Mouse (Mus musculus): ENCODE results near the gene Mypn. TPM values are rescaled to one million over a fixed set of nuclear protein-coding genes. Genes with fewer than 3 reads are reported as not detected.

Mypn gene
- polyA plus RNA-seq, 1 experiment from 2014 or later = not detected

- WGBS = 74% methylated on average over 5 of the region's 5 CpGs
- Histone ChIP-seq H3K4me3 (no peak overlapping the region), H3K27ac (replicated peaks) (no peak overlapping the region), H3K9me3 (no peaks in the 10 kb centered on the region), H3K27me3 (replicated peaks; ENCODE audit: low read depth, poor library complexity, severe bottlenecking) (no peaks in the 10 kb centered on the region), H3K4me1 (no peaks in the 10 kb centered on the region), H3K36me3 (replicated peaks) (no peaks in the 10 kb centered on the region)
- no peak for DNase-seq (ENCODE audit: low spot score)
Measured at GRCm38 (mm10) chr10:63182177-63182768, 21.5 kb downstream of the Mypn start.

- Histone ChIP-seq H3K9me3 (no peaks in the 10 kb centered on the region), H3K27ac (replicated peaks) (no peak overlapping the region), H3K4me3 (no peak overlapping the region), H3K27me3 (replicated peaks; ENCODE audit: low read depth, poor library complexity, severe bottlenecking) (no peaks in the 10 kb centered on the region), H3K4me1 (no peaks in the 10 kb centered on the region), H3K36me3 (replicated peaks) (no peaks in the 10 kb centered on the region)
- 72% methylated on average over 1 of the region's 1 CpGs for WGBS
- no peak for DNase-seq (ENCODE audit: low spot score)
Measured at GRCm38 (mm10) chr10:63181166-63181565, 22.6 kb downstream of the Mypn start.

GRCm38 (mm10) chr10:63179524-63179923, 24.2 kb downstream of the Mypn start:
- WGBS = 79% methylated on average over 10 of the region's 10 CpGs
- Histone ChIP-seq H3K9me3 (no peaks in the 10 kb centered on the region), H3K36me3 (replicated peaks) (no peaks in the 10 kb centered on the region), H3K4me1 (no peaks in the 10 kb centered on the region), H3K4me3 (no peak overlapping the region), H3K27ac (replicated peaks) (no peak overlapping the region), H3K27me3 (replicated peaks; ENCODE audit: low read depth, poor library complexity, severe bottlenecking) (no peaks in the 10 kb centered on the region)
- no peak for DNase-seq (ENCODE audit: low spot score)

GRCm38 (mm10) chr10:63178318-63178717, 25.4 kb downstream of the Mypn start:
- no peak for DNase-seq (ENCODE audit: low spot score)
- H3K4me3 ChIP-seq = no peak overlapping the region
- H3K27me3 ChIP-seq (replicated peaks; ENCODE audit: low read depth, poor library complexity, severe bottlenecking) = no peaks in the 10 kb centered on the region
- H3K36me3 ChIP-seq (replicated peaks) = no peaks in the 10 kb centered on the region
- no peak overlapping the region for H3K27ac ChIP-seq (replicated peaks)
- WGBS = 93% methylated on average over 2 of the region's 2 CpGs
- H3K9me3 ChIP-seq = no peaks in the 10 kb centered on the region
- no peaks in the 10 kb centered on the region for H3K4me1 ChIP-seq

GRCm38 (mm10) chr10:63177286-63178140, 26.2 kb downstream of the Mypn start:
- WGBS = 82% methylated on average over 21 of the region's 21 CpGs
- Histone ChIP-seq H3K27ac (replicated peaks) (no peak overlapping the region), H3K27me3 (replicated peaks; ENCODE audit: low read depth, poor library complexity, severe bottlenecking) (no peaks in the 10 kb centered on the region), H3K36me3 (replicated peaks) (no peaks in the 10 kb centered on the region), H3K9me3 (no peaks in the 10 kb centered on the region), H3K4me3 (no peak overlapping the region), H3K4me1 (no peaks in the 10 kb centered on the region)
- DNase-seq (ENCODE audit: low spot score) = no peak

- 92% methylated on average over 8 of the region's 8 CpGs for WGBS
- no peak overlapping the region for H3K4me3 ChIP-seq
- H3K4me1 ChIP-seq = no peaks in the 10 kb centered on the region
- no peaks in the 10 kb centered on the region for H3K36me3 ChIP-seq (replicated peaks)
- DNase-seq (ENCODE audit: low spot score) = no peak
- H3K9me3 ChIP-seq = no peaks in the 10 kb centered on the region
- no peaks in the 10 kb centered on the region for H3K27me3 ChIP-seq (replicated peaks; ENCODE audit: low read depth, poor library complexity, severe bottlenecking)
- no peak overlapping the region for H3K27ac ChIP-seq (replicated peaks)
Measured at GRCm38 (mm10) chr10:63176471-63176931, 27.3 kb downstream of the Mypn start.

GRCm38 (mm10) chr10:63172089-63172488, 31.7 kb downstream of the Mypn start:
- 84% methylated on average over 3 of the region's 3 CpGs for WGBS
- no peak overlapping the region for H3K27ac ChIP-seq (replicated peaks)
- no peaks in the 10 kb centered on the region for H3K4me1 ChIP-seq
- no peaks in the 10 kb centered on the region for H3K36me3 ChIP-seq (replicated peaks)
- DNase-seq (ENCODE audit: low spot score) = no peak
- H3K27me3 ChIP-seq (replicated peaks; ENCODE audit: low read depth, poor library complexity, severe bottlenecking) = no peaks in the 10 kb centered on the region
- H3K9me3 ChIP-seq = no peaks in the 10 kb centered on the region
- no peak overlapping the region for H3K4me3 ChIP-seq

- H3K27me3 ChIP-seq (replicated peaks; ENCODE audit: low read depth, poor library complexity, severe bottlenecking) = no peaks in the 10 kb centered on the region
- H3K4me3 ChIP-seq = no peak overlapping the region
- H3K36me3 ChIP-seq (replicated peaks) = no peaks in the 10 kb centered on the region
- WGBS = 93% methylated on average over 11 of the region's 11 CpGs
- H3K27ac ChIP-seq (replicated peaks) = no peak overlapping the region
- no peaks in the 10 kb centered on the region for H3K9me3 ChIP-seq
- no peaks in the 10 kb centered on the region for H3K4me1 ChIP-seq
- DNase-seq (ENCODE audit: low spot score) = no peak
Measured at GRCm38 (mm10) chr10:63169503-63169902, 34.2 kb downstream of the Mypn start.

- Histone ChIP-seq H3K9me3 (no peaks in the 10 kb centered on the region), H3K4me3 (no peak overlapping the region), H3K27ac (replicated peaks) (no peak overlapping the region), H3K36me3 (replicated peaks) (no peaks in the 10 kb centered on the region), H3K4me1 (no peaks in the 10 kb centered on the region), H3K27me3 (replicated peaks; ENCODE audit: low read depth, poor library complexity, severe bottlenecking) (no peaks in the 10 kb centered on the region)
- 92% methylated on average over 12 of the region's 12 CpGs for WGBS
- no peak for DNase-seq (ENCODE audit: low spot score)
Measured at GRCm38 (mm10) chr10:63168124-63168523, 35.6 kb downstream of the Mypn start.

- Histone ChIP-seq H3K9me3 (no peaks in the 10 kb centered on the region), H3K4me3 (no peak overlapping the region), H3K27me3 (replicated peaks; ENCODE audit: low read depth, poor library complexity, severe bottlenecking) (no peaks in the 10 kb centered on the region), H3K27ac (replicated peaks) (no peak overlapping the region), H3K4me1 (no peaks in the 10 kb centered on the region), H3K36me3 (replicated peaks) (no peaks in the 10 kb centered on the region)
- DNase-seq (ENCODE audit: low spot score) = no peak
- 84% methylated on average over 10 of the region's 10 CpGs for WGBS
Measured at GRCm38 (mm10) chr10:63167241-63167995, 36.3 kb downstream of the Mypn start.

GRCm38 (mm10) chr10:63165752-63166412, 37.9 kb downstream of the Mypn start:
- no peaks in the 10 kb centered on the region for H3K9me3 ChIP-seq
- WGBS = 86% methylated on average over 16 of the region's 16 CpGs

GRCm38 (mm10) chr10:63161240-63161639, 42.5 kb downstream of the Mypn start:
- DNase-seq (ENCODE audit: low spot score) = no peak
- 77% methylated on average over 5 of the region's 5 CpGs for WGBS
- Histone ChIP-seq H3K9me3 (no peaks in the 10 kb centered on the region), H3K27ac (replicated peaks) (no peak overlapping the region), H3K36me3 (replicated peaks) (no peaks in the 10 kb centered on the region), H3K27me3 (replicated peaks; ENCODE audit: low read depth, poor library complexity, severe bottlenecking) (no peaks in the 10 kb centered on the region), H3K4me1 (no peaks in the 10 kb centered on the region), H3K4me3 (no peak overlapping the region)

More at GRCm38 (mm10) chr10:63165752-63166412, 37.9 kb downstream of the Mypn start:
- Histone ChIP-seq H3K27me3 (replicated peaks; ENCODE audit: low read depth, poor library complexity, severe bottlenecking) (no peaks in the 10 kb centered on the region), H3K36me3 (replicated peaks) (no peaks in the 10 kb centered on the region), H3K4me1 (no peaks in the 10 kb centered on the region), H3K4me3 (no peak overlapping the region), H3K27ac (replicated peaks) (no peak overlapping the region)
- no peak for DNase-seq (ENCODE audit: low spot score)

Data from embryonic facial prominence, embryonic 10.5 days (tissue).